Mouse (Mus musculus) olfactory bulb, adult 2 months (tissue): ENCODE results near the gene Gtf2a2. TPM values are rescaled to one million over a fixed set of nuclear protein-coding genes. Genes with fewer than 3 reads are reported as not detected.

Experiments used
- H3K27ac ChIP-seq: fragments of 200-500 bp; 2 replicates; pipeline ENCODE4 v1.5.1; 2012; ENCODE audit warnings: low read depth, low read length; ENCODE audit not compliant: insufficient read depth
- H3K4me1 ChIP-seq: fragments of 200-500 bp; 2 replicates; pipeline ENCODE4 v1.6.1; 2012; ENCODE audit warnings: low read length; ENCODE audit not compliant: control insufficient read depth, insufficient read depth
- H3K4me3 ChIP-seq: fragments of 200-500 bp; 2 replicates; pipeline ENCODE4 v1.5.1; 2012; ENCODE audit warnings: mild to moderate bottlenecking, low read depth, low read length, moderate library complexity; ENCODE audit not compliant: insufficient read depth
- CTCF ChIP-seq: fragments of 200-500 bp; IDR thresholded peaks from 2 replicates; pipeline ENCODE4 v1.5.1; 2012; ENCODE audit warnings: low read depth, mild to moderate bottlenecking, low read length, moderate library complexity; ENCODE audit not compliant: insufficient read depth
- POLR2A ChIP-seq: fragments of 200-500 bp; IDR thresholded peaks from 2 replicates; pipeline ENCODE4 v1.6.1; 2012; ENCODE audit warnings: mild to moderate bottlenecking, low read depth, low read length, moderate library complexity; ENCODE audit not compliant: insufficient read depth
- WGBS: fragments of 180-500 bp; shearing (Covaris S2); methylation state at CpG from one replicate; pipeline ENCODE4 v1.1.7; 2018; 5-methylcytosine and 5-hydroxymethylcytosine counted together
- polyA plus RNA-seq: library from polyadenylated mRNA; stranded (reverse); fragments of >200 nt; gene quantifications from 2 replicates; pipeline ENCODE4 v1.2.4, GENCODE M21; 2012; ENCODE audit warnings: low replicate concordance; ENCODE audit not compliant: missing spikeins, insufficient read depth, insufficient read length

The Gtf2a2 gene
- polyA plus RNA-seq, 1 experiment: not detected

GRCm38 (mm10) chr9:70067497-70067896 is 55.1 kb downstream of the Gtf2a2 start:
- Histone ChIP-seq H3K4me3 (no peak overlapping the region), H3K27ac (no peak overlapping the region), H3K4me1 (no peaks in the 10 kb centered on the region)
- 91% methylated on average over 3 of the region's 3 CpGs for WGBS
- TF ChIP-seq POLR2A (no peak), CTCF (no peak)

GRCm38 (mm10) chr9:70069961-70070435 is 57.6 kb downstream of the Gtf2a2 start:
- 69% methylated on average over 8 of the region's 8 CpGs for WGBS
- TF ChIP-seq CTCF (no peak), POLR2A (no peak)

GRCm38 (mm10) chr9:70072387-70072786 is 60.0 kb downstream of the Gtf2a2 start:
- Histone ChIP-seq H3K4me1 (no peaks in the 10 kb centered on the region), H3K27ac (no peak overlapping the region), H3K4me3 (no peak overlapping the region)
- 87% methylated on average over 8 of the region's 8 CpGs for WGBS
- TF ChIP-seq CTCF: no peak

More at GRCm38 (mm10) chr9:70069961-70070435, 57.6 kb downstream of the Gtf2a2 start:
- Histone ChIP-seq H3K4me3 (no peak overlapping the region), H3K4me1 (no peaks in the 10 kb centered on the region), H3K27ac (no peak overlapping the region)

Other genes starting within 250 kb of the Gtf2a2 start
- 187 TPM in 1 of 2 replicates, not detected in the other for gene Bnip2, start 23.1 kb upstream of the Gtf2a2 start, polyA plus RNA-seq
- gene Gcnt3, start 25.5 kb downstream of the Gtf2a2 start, polyA plus RNA-seq: not detected in 2 replicates
- 137 TPM in 1 of 2 replicates, not detected in the other for gene Fam81a, start 130.0 kb downstream of the Gtf2a2 start, polyA plus RNA-seq
- not detected in 2 replicates for gene Myo1e, start 194.8 kb downstream of the Gtf2a2 start, polyA plus RNA-seq